Mouse (Mus musculus): ENCODE measurements around the gene Cyb5b. TPM values are rescaled to one million over a fixed set of nuclear protein-coding genes. Genes with fewer than 3 reads are reported as not detected.
"Not testable (repeated sequence)": the region's sequence is repeated elsewhere in the genome, so short reads cannot be mapped to it uniquely, and the experiment has no call there.

Gene Cyb5b
- polyA plus RNA-seq, 1 experiment from 2014 or later, result 91.6 TPM

DNA sequence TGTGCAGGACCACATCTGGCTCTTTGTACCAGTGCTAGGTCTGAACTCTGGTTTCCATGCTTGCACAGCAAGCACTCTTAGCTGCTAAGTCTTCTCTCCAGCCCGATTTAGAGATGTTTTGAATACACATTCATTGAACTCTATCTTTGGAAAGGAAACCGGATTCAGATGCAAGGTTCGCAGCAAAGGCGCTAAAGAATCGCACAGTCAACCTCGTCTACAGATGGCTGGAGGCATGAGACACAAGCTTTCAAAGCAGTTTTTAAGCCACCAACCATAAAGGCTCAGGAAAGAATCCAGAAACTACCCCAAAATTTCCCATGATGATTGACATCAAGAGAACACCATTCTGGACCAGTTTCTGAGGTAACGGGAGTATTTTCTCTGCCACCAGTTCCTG, 61.6 kb downstream of the Cyb5b start:
- Histone ChIP-seq H3K4me3 (replicated peaks) (no peak overlapping the region), H3K27ac (replicated peaks) (no peak overlapping the region), H3K9me3 (replicated peaks) (no peaks in the 10 kb centered on the region), H3K27me3 (replicated peaks) (no peaks in the 10 kb centered on the region), H3K36me3 (no peaks in the 10 kb centered on the region), H3K4me2 (no peak overlapping the region), H3K4me1 (no peaks in the 10 kb centered on the region), H3K9ac (replicated peaks) (no peak overlapping the region)
- WGBS, result 91% methylated on average over 7 of the region's 7 CpGs
- ATAC-seq (ENCODE audit: low FRiP score), result no peak

DNA sequence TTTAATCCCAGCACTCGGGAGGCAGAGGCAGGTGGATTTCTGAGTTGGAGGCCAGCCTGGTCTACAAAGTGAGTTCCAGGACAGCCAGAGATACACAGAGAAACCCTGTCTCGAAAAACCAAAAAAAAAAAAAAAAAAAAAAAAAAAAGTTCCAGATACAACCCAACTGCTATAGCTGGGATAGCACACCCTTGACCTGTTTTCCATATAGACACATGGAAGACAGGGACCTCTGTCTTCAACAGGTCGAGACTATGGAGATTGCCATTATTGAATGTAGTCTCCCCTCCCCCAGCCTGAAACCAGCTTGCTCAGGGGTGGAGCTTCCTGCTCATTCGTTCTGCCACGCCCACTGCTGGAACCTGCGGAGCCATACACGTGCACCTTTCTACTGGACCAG, 66.8 kb downstream of the Cyb5b start:
- H3K4me2 ChIP-seq; H3K36me3 ChIP-seq; H3K4me1 ChIP-seq; H3K9me3 ChIP-seq (replicated peaks); H3K27me3 ChIP-seq (replicated peaks); H3K4me3 ChIP-seq (replicated peaks); ATAC-seq (ENCODE audit: low FRiP score); H3K9ac ChIP-seq (replicated peaks); H3K27ac ChIP-seq (replicated peaks): not testable (repeated sequence)
- WGBS, result 75% methylated on average over 7 of the region's 7 CpGs

DNA sequence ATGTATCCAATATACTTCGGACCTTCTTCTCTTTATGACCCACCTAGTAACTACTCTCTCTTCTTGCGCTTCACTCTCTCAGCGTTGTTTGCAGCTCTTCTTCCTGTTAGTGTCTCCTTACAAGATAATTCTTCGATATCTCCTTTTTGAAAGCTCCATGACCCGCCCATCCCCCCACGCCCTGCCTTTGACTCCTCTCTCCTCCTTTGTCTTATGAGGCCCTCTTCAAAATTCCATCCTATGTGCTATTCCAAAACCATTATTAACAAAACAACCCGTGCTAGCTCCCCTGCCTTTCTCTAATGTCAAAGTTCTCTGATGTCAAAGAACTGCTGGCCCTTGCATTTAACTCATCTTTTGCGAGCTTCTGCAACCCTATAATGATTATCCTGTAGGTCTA, 67.7 kb downstream of the Cyb5b start:
- Histone ChIP-seq H3K4me1 (no peaks in the 10 kb centered on the region), H3K4me2 (no peak overlapping the region), H3K9me3 (replicated peaks) (no peaks in the 10 kb centered on the region), H3K27ac (replicated peaks) (no peak overlapping the region), H3K27me3 (replicated peaks) (no peaks in the 10 kb centered on the region), H3K36me3 (no peaks in the 10 kb centered on the region), H3K4me3 (replicated peaks) (no peak overlapping the region), H3K9ac (replicated peaks) (no peak overlapping the region)
- ATAC-seq (ENCODE audit: low FRiP score), result no peak
- 93% methylated on average over 8 of the region's 8 CpGs for WGBS

DNA sequence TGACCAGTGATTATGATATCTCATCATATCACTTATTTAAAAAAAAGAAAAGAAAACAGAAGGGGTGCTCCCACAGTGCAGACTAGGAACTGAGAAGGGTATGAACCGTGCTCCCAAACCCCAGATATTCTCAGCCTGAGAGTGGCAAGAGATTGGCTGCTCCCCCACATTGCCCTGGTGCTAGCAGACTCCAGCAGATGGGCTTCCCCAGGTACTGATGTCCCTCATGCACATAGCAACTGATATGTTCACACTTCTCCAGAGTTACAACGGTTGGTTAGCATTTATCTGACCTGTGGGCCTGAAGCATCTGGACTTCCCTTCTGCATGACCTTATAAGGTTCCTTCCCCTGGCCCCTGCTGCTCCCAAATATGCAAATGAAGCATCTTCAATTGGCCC, 68.6 kb downstream of the Cyb5b start:
- no peaks in the 10 kb centered on the region for H3K4me1 ChIP-seq
- 84% methylated on average over 2 of the region's 2 CpGs for WGBS
- no peak overlapping the region for H3K4me2 ChIP-seq
- no peak for ATAC-seq (ENCODE audit: low FRiP score)
- no peaks in the 10 kb centered on the region for H3K36me3 ChIP-seq
- no peak overlapping the region for H3K9ac ChIP-seq (replicated peaks)
- H3K27ac ChIP-seq (replicated peaks), result no peak overlapping the region
- H3K4me3 ChIP-seq (replicated peaks), result no peak overlapping the region
- no peaks in the 10 kb centered on the region for H3K27me3 ChIP-seq (replicated peaks)
- H3K9me3 ChIP-seq (replicated peaks), result no peaks in the 10 kb centered on the region

DNA sequence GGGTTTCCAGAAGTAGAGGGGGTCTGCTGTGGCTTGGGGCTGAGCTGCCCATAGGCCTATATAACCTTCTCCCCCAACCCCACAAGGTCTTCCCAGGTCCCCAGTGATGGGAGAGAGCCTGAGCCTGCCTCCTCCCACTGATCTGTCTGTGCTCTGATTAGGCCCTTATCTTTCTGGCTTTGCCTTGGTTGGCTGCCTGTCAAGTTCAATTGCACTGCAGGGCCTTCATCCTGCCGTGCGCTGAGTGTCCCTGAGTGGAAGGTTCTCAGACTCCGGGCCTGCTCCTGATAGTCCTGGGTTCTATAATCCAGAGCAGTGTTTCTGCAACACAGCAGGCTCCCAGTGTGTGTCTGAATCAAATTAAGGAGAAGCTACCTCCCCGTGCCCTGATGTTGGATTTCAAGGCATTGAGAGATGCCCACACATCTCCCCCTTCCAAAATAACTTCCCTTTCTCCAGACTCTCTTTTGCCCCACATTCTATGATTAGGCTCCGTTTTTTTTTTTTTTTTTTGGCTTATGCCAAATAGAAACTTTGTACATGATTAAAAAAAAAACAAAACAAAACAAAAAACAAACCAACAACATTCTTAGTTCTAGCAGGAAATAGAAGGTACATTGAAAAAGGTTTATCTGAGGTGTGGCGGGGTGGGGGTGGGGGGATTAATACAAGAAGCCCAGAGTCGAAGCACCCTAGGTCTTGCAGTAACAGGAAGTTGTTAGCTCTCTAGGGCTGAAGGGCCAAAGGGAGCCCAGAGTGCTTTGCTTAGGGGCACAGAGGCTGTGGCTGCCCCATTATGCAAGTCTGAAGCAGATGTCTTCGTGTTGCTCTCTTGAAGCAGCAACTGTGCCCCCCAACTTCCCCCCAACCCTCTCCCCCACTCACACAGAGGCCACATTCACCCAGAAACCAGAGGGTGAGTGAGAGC, 71.7 kb downstream of the Cyb5b start:
- 66% methylated on average over 8 of the region's 8 CpGs for WGBS
- Histone ChIP-seq H3K9ac (replicated peaks) (no peak overlapping the region), H3K36me3 (no peaks in the 10 kb centered on the region), H3K27ac (replicated peaks) (no peak overlapping the region), H3K27me3 (replicated peaks) (no peaks in the 10 kb centered on the region), H3K4me2 (no peak overlapping the region), H3K4me3 (replicated peaks) (no peak overlapping the region), H3K9me3 (replicated peaks) (no peaks in the 10 kb centered on the region), H3K4me1 (no peaks in the 10 kb centered on the region)
- ATAC-seq (ENCODE audit: low FRiP score), result no peak

DNA sequence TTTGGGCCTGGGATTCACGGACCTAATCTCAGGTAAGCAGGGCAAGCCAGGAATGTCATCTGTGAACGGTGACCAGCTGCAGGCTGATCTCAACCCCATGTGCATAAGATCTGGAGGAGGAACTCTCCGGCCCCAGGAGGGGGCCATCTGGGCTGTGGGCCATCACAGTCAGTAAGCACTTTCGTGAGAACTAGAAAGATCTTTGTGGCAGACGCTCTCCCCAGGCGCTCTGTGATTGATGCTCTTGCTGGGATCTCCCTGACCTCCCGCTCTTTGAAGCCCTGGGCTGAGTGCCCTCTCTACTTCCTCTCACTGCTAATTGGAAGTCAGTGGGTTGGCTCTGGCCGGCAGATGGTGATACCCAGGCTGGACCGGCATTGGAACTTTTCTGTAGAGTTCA, 75.7 kb downstream of the Cyb5b start:
- Histone ChIP-seq H3K36me3 (no peaks in the 10 kb centered on the region), H3K4me3 (replicated peaks) (no peak overlapping the region), H3K4me2 (no peak overlapping the region), H3K9ac (replicated peaks) (no peak overlapping the region), H3K27me3 (replicated peaks) (no peaks in the 10 kb centered on the region), H3K27ac (replicated peaks) (no peak overlapping the region), H3K4me1 (no peaks in the 10 kb centered on the region), H3K9me3 (replicated peaks) (no peaks in the 10 kb centered on the region)
- 30% methylated on average over 9 of the region's 9 CpGs for WGBS
- no peak for ATAC-seq (ENCODE audit: low FRiP score)

DNA sequence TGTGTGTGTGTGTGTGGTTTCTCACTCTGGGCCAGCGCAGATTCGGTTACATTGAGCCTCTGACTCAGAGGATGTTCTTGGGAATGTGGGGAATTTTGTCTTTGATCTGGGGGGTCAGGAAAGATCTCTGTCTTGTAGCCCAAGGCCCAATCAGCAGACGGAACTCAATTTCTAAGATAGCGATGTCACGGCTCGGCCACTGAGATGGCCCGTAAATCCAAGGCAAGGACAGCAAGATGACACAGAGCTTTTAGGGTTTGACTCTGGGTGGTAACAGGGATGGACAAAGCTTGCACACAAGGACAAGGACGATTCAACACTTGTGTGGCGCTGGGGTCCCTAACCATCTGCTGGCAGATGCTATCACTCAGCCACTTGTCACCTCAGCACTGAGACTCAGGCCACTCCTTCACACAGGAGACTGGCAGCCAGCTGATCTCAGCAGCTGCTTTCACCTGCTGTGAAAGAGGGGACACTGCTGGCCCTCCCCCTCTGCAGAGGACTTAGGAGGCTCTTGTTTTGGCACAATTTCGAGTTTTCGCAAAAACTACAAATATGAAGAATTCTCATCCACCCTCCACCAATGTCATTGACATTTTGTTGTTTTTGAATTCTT, 76.7 kb downstream of the Cyb5b start:
- H3K4me2 ChIP-seq, result no peak overlapping the region
- no peak overlapping the region for H3K4me3 ChIP-seq (replicated peaks)
- H3K27ac ChIP-seq (replicated peaks), result no peak overlapping the region
- WGBS, result 59% methylated on average over 11 of the region's 11 CpGs
- no peaks in the 10 kb centered on the region for H3K27me3 ChIP-seq (replicated peaks)
- H3K4me1 ChIP-seq, result no peaks in the 10 kb centered on the region
- no peaks in the 10 kb centered on the region for H3K9me3 ChIP-seq (replicated peaks)
- no peaks in the 10 kb centered on the region for H3K36me3 ChIP-seq
- no peak for ATAC-seq (ENCODE audit: low FRiP score)
- no peak overlapping the region for H3K9ac ChIP-seq (replicated peaks)

DNA sequence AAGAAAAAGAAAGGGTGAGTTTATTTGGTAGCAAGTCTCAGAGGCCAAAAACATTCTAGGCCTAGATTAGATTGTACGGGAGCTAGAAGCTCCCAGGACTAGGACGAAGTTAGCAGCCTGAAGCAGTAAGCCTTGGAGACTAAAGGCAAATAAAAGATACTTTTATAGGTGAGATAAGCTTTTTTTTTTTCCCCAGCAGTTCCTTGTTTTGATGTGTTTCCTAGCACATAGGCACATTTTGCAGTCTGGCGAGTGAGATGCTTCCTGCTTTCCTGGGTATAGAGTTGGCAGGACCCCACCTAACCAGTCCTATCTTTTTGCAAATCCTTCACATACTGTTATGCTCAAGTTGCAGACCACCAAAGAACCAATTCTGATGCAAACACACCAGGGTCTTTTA, 82.8 kb downstream of the Cyb5b start:
- no peak overlapping the region for H3K4me2 ChIP-seq
- no peak overlapping the region for H3K9ac ChIP-seq (replicated peaks)
- H3K4me1 ChIP-seq, result no peaks in the 10 kb centered on the region
- H3K27ac ChIP-seq (replicated peaks), result no peak overlapping the region
- no peaks in the 10 kb centered on the region for H3K9me3 ChIP-seq (replicated peaks)
- H3K4me3 ChIP-seq (replicated peaks), result no peak overlapping the region
- WGBS, result 93% methylated on average over 3 of the region's 3 CpGs
- no peaks in the 10 kb centered on the region for H3K36me3 ChIP-seq
- ATAC-seq (ENCODE audit: low FRiP score), result no peak
- no peaks in the 10 kb centered on the region for H3K27me3 ChIP-seq (replicated peaks)

DNA sequence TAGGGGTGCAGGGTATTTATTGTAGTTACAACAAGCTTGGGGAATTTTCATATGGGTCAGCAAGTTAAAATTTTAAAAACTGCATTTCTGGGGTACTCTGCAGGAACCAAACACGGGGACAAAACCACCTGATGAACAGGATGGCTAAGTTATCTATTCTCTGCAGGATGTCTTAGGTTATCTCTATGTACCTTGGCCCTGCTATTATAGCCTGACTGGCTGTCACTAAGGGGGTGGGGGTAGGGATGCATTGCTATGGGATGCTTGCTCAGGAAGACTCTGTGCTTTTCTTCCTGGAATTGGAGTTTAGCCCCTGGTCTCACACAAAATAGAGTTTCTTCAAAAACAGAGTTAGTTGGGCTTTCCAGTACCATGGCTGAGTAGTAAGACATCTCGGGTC, 83.3 kb downstream of the Cyb5b start:
- Histone ChIP-seq H3K36me3 (no peaks in the 10 kb centered on the region), H3K27ac (replicated peaks) (no peak overlapping the region), H3K4me1 (no peaks in the 10 kb centered on the region), H3K27me3 (replicated peaks) (no peaks in the 10 kb centered on the region), H3K4me2 (no peak overlapping the region), H3K9ac (replicated peaks) (no peak overlapping the region), H3K9me3 (replicated peaks) (no peaks in the 10 kb centered on the region), H3K4me3 (replicated peaks) (no peak overlapping the region)
- ATAC-seq (ENCODE audit: low FRiP score), result no peak
- 79% methylated on average over 2 of the region's 2 CpGs for WGBS

Other genes starting within 250 kb of the Cyb5b start
- 6.6 and 8.7 TPM in 2 replicates for gene Sntb2, start 214.9 kb upstream of the Cyb5b start, polyA plus RNA-seq (2015; fragmentation: Nextera tagmentation; extraction: Ambion mirVana)
- gene Vps4a, start 119.4 kb upstream of the Cyb5b start, polyA plus RNA-seq (2015; fragmentation: Nextera tagmentation; extraction: Ambion mirVana), result 135 and 155 TPM in 2 replicates
- gene Pdf, start 102.0 kb upstream of the Cyb5b start, polyA plus RNA-seq (2015; fragmentation: Nextera tagmentation; extraction: Ambion mirVana), result 43.5 and 44.1 TPM in 2 replicates
- 42.6 and 44.3 TPM in 2 replicates for gene Cog8, start 94.0 kb upstream of the Cyb5b start, polyA plus RNA-seq (2015; fragmentation: Nextera tagmentation; extraction: Ambion mirVana)
- gene Nip7, start 93.8 kb upstream of the Cyb5b start, polyA plus RNA-seq (2015; fragmentation: Nextera tagmentation; extraction: Ambion mirVana), result 59.3 and 72.9 TPM in 2 replicates
- gene Tmed6, start 85.0 kb upstream of the Cyb5b start, polyA plus RNA-seq (2015; fragmentation: Nextera tagmentation; extraction: Ambion mirVana), result 0.64 TPM in 1 of 2 replicates, not detected in the other
- 23.9 and 27.4 TPM in 2 replicates for gene Terf2, start 54.1 kb upstream of the Cyb5b start, polyA plus RNA-seq (2015; fragmentation: Nextera tagmentation; extraction: Ambion mirVana)
- gene Nfat5, start 142.8 kb downstream of the Cyb5b start, polyA plus RNA-seq (2015; fragmentation: Nextera tagmentation; extraction: Ambion mirVana), result 11.3 and 11.4 TPM in 2 replicates

Measured in neural tube, embryonic 15.5 days (tissue).